Mouse (Mus musculus): ENCODE data around the gene Gm10663.

GRCm38 (mm10) chr8:65067031-65067430 is 7.8 kb upstream of the Gm10663 start:
- no peak for TF ChIP-seq POLR2A (IDR thresholded peaks at IDR 0.05; ENCODE audit: insufficient read depth, low read depth, low read length)
- TF ChIP-seq CTCF (IDR thresholded peaks at IDR 0.05; ENCODE audit: insufficient read depth, low read depth, low read length): no peak
